In genomic region chr11:96408234-96409010, GRCm38 (mm10) we compare ENCODE assay signal across 13 mouse cellular contexts. TPM values are rescaled to one million over a fixed set of nuclear protein-coding genes. Genes with fewer than 3 reads are reported as not detected.
A peak's percentile ranks its signal among the peaks of the same experiment; 100 is the strongest.
DNase-seq lines count a peak whose midpoint lies in the region; ATAC-seq and TF ChIP-seq lines count a peak whose summit lies in the region.
"Had no signal": no experiment of that assay in that cellular context is flagged by ENCODE, and none has a peak within 500 bp of the region (broad histone marks: within the 10 kb centered on the region; RNA-seq: fewer than 3 reads in every experiment).

No protein-coding gene starts in this region.

- H3K79me2 ChIP-seq in C2C12 (ENCODE audit: control insufficient read depth, insufficient read depth): no peaks in the 10 kb centered on the region

- 47% methylated on average over 14 of the region's 14 CpGs for WGBS in heart, embryonic 11.5 days (ENCODE audit: insufficient replicate concordance)

- TF ChIP-seq POLR2A in embryonic fibroblast, embryonic 13.5 days (IDR thresholded peaks at IDR 0.05; ENCODE audit: low read depth, low read length): no peak

- H3K4me1 ChIP-seq in heart, embryonic 11.5 days (ENCODE audit: control insufficient read depth, insufficient read depth, low read length): peaks cover 19% of the 10 kb centered on the region
- peaks cover 40% of the 10 kb centered on the region for H3K4me1 ChIP-seq in embryonic fibroblast, embryonic 13.5 days (ENCODE audit: control insufficient read depth, insufficient read depth, low read length)

- no peaks in the 10 kb centered on the region for H3K79me3 ChIP-seq in C2C12 (ENCODE audit: low read depth)

- no peak for TF ChIP-seq CTCF in C2C12 (IDR thresholded peaks at IDR 0.05; ENCODE audit: control insufficient read depth, insufficient read depth, insufficient read length)
- no peak for TF ChIP-seq CTCF in embryonic fibroblast, embryonic 13.5 days (IDR thresholded peaks at IDR 0.05; ENCODE audit: borderline replicate concordance, insufficient read depth, low read length)

- peaks cover 3% of the 10 kb centered on the region; the same call in 1 of the 2 replicates for H3K9me3 ChIP-seq in heart, embryonic 11.5 days (replicated peaks; ENCODE audit: control insufficient read depth, low read length)
- H3K9me3 ChIP-seq: liver, embryonic 12.5 days had no signal

- H3K4me2 ChIP-seq in heart, embryonic 11.5 days: peak overlapping the region; percentile 60

- no peak overlapping the region for H3ac ChIP-seq in C2C12 (ENCODE audit: control insufficient read depth, insufficient read length, low read depth)

- H3K4me3 ChIP-seq in heart, embryonic 11.5 days (ENCODE audit: low read depth, low read length): no peak overlapping the region
- H3K4me3 ChIP-seq in C2C12 (ENCODE audit: insufficient read depth, poor library complexity, severe bottlenecking): no peak overlapping the region
- H3K4me3 ChIP-seq in embryonic fibroblast, embryonic 13.5 days (ENCODE audit: insufficient read depth, low read length): no peak overlapping the region
- H3K4me3 ChIP-seq: liver, embryonic 12.5 days had no signal

- H3K36me3 ChIP-seq in heart, embryonic 11.5 days (ENCODE audit: control insufficient read depth, insufficient read depth, low read length): no peaks in the 10 kb centered on the region
- H3K36me3 ChIP-seq in C2C12 (ENCODE audit: control insufficient read depth, insufficient read depth): no peaks in the 10 kb centered on the region
- H3K36me3 ChIP-seq: liver, embryonic 12.5 days had no signal

- ATAC-seq in heart, embryonic 11.5 days (replicated peaks; ENCODE audit: insufficient number of reproducible peaks, low FRiP score, low TSS enrichment): no peak
- ATAC-seq: liver, embryonic 12.5 days had no signal

- no peak overlapping the region for H3K9ac ChIP-seq in heart, embryonic 11.5 days (ENCODE audit: low read depth, low read length)
- H3K9ac ChIP-seq: liver, embryonic 12.5 days had no signal

- no peak overlapping the region for H3K27ac ChIP-seq in heart, embryonic 11.5 days (ENCODE audit: low read depth, low read length)
- H3K27ac ChIP-seq in embryonic fibroblast, embryonic 13.5 days (ENCODE audit: insufficient read depth, low read length): peak overlapping the region; percentile 83
- H3K27ac ChIP-seq: liver, embryonic 12.5 days had no signal

- no peak for DNase-seq in heart, adult 18-20 months
- peak; percentile 29 for DNase-seq in lung, postnatal 14 days
- DNase-seq in cerebellum, adult 9-11 months: no peak
- DNase-seq in left cerebral cortex, adult 9 months (ENCODE audit: low spot score in 2 of 2): no peak
- no peak for DNase-seq in cerebellum, postnatal 14 days

- peaks cover 81% of the 10 kb centered on the region for H3K27me3 ChIP-seq in heart, embryonic 11.5 days (ENCODE audit: control insufficient read depth, insufficient read depth, low read length)
- no peaks in the 10 kb centered on the region for H3K27me3 ChIP-seq in C2C12 (ENCODE audit: control insufficient read depth, insufficient read depth, insufficient read length)

TF ChIP-seq in C2C12, 6 proteins besides CTCF, POLR2A, EP300 and RAD21:
- TF ChIP-seq USF1 (IDR thresholded peaks at IDR 0.05; ENCODE audit: low read depth): peak; percentile 41
- TF ChIP-seq MYOG (IDR thresholded peaks at IDR 0.05; ENCODE audit: control insufficient read depth, extremely low read depth, insufficient read length): no peak
- TF ChIP-seq MAX (IDR thresholded peaks at IDR 0.05): no peak
- TF ChIP-seq MYOD1 (IDR thresholded peaks at IDR 0.05; ENCODE audit: control insufficient read depth, insufficient read length, low read depth): peak; percentile 11

RNA-seq across cellular contexts. Expression of gene Hoxb1, which starts 42.9 kb away (rescaled TPM):
- polyA plus RNA-seq in heart, embryonic 11.5 days (2014; fragmentation: Nextera tagmentation; extraction: Ambion mirVana): 0.19 TPM in 1 of 2 replicates, not detected in the other
- total RNA-seq in heart, adult 18-20 months (2021): not detected
- not detected for polyA plus RNA-seq in C2C12 (2012; fragmentation: generic; extraction: Trizol)
- polyA plus RNA-seq in embryonic fibroblast, embryonic 13.5 days (2011; ENCODE audit: insufficient read length, low read depth, missing spikeins): not detected in 2 replicates
- total RNA-seq: adrenal gland, postnatal 36 days; common myeloid progenitor, adult 5-6 weeks; gastrocnemius, adult 8-10 months; neutrophil, adult 5-6 weeks had no signal

RNA-seq across cellular contexts. Expression of gene Skap1, which starts 56.0 kb away (rescaled TPM):
- 0.46 and 0.84 TPM in 2 replicates for polyA plus RNA-seq in heart, embryonic 11.5 days (2014; fragmentation: Nextera tagmentation; extraction: Ambion mirVana)
- total RNA-seq in heart, adult 18-20 months (2021): 1 to 10 TPM in 1 of 2 experiments, not detected in 1; 2.3 TPM
- polyA plus RNA-seq in C2C12 (2012; fragmentation: generic; extraction: Trizol): 0.04 TPM
- 0.47 TPM in 1 of 2 replicates, not detected in the other for polyA plus RNA-seq in embryonic fibroblast, embryonic 13.5 days (2011; ENCODE audit: insufficient read length, low read depth, missing spikeins)
- total RNA-seq: common myeloid progenitor, adult 5-6 weeks had no signal

RNA-seq across cellular contexts. Expression of gene Hoxb2, which starts 58.1 kb away (rescaled TPM):
- polyA plus RNA-seq in heart, embryonic 11.5 days (2014; fragmentation: Nextera tagmentation; extraction: Ambion mirVana): 4.5 and 7.4 TPM in 2 replicates
- under 1 TPM; 0.46 to 0.62 TPM for total RNA-seq in heart, adult 18-20 months (2021)
- polyA plus RNA-seq in C2C12 (2012; fragmentation: generic; extraction: Trizol): not detected
- polyA plus RNA-seq in embryonic fibroblast, embryonic 13.5 days (2011; ENCODE audit: insufficient read length, low read depth, missing spikeins): 6.6 and 11.0 TPM in 2 replicates
- total RNA-seq: common myeloid progenitor, adult 5-6 weeks; neutrophil, adult 5-6 weeks had no signal
